Mouse (Mus musculus) stomach, postnatal 0 days (tissue): ENCODE measurements at regions not wholly inside any gene's neighbourhood (a gene's known extent, or its start where the extent isn't known, plus 50 kb on each side); places are given as distances from the start of the nearest gene placed in this dataset.

Source experiments
- ATAC-seq: fragments of 200-750 bp; cut with Nextera tagmentation; 2 replicates; pipeline ENCODE4 v1.8.0; 2017; ENCODE audit not compliant: low FRiP score, low TSS enrichment
- DNase-seq: peaks from one replicate; pipeline ENCODE4 v3.0.0-alpha.2; 2016; ENCODE audit warnings: low spot score
- H3K27ac ChIP-seq: fragments of 300-500 bp; sonication (generic); replicated peaks from 2 replicates; pipeline ENCODE4 v1.5.1; 2014; ENCODE audit warnings: mild to moderate bottlenecking, control low read depth
- H3K27me3 ChIP-seq: fragments of 300-500 bp; sonication (generic); 2 replicates; pipeline ENCODE4 v1.6.1; 2014; ENCODE audit warnings: low read length; ENCODE audit not compliant: control insufficient read depth, insufficient read depth
- H3K36me3 ChIP-seq: fragments of 300-500 bp; sonication (generic); 2 replicates; pipeline ENCODE4 v1.6.1; 2014; ENCODE audit warnings: low read length, mixed read lengths; ENCODE audit not compliant: control insufficient read depth, insufficient read depth
- H3K4me1 ChIP-seq: fragments of 300-500 bp; sonication (generic); replicated peaks from 2 replicates; pipeline ENCODE4 v1.6.1; 2014; ENCODE audit warnings: antibody characterized with exemption; ENCODE audit not compliant: control insufficient read depth, insufficient read depth
- H3K4me2 ChIP-seq: fragments of 300-500 bp; sonication (generic); replicated peaks from 2 replicates; pipeline ENCODE4 v1.6.1; 2014; ENCODE audit warnings: low read depth, mild to moderate bottlenecking, control low read depth, moderate library complexity
- H3K4me3 ChIP-seq: fragments of 300-500 bp; sonication (generic); 2 replicates; pipeline ENCODE4 v1.5.1; 2014; ENCODE audit warnings: low read depth, low read length, control low read depth
- H3K9ac ChIP-seq: fragments of 300-500 bp; sonication (generic); 2 replicates; pipeline ENCODE4 v1.6.1; 2014; ENCODE audit warnings: mild to moderate bottlenecking, low read length, control low read depth, mixed read lengths
- H3K9me3 ChIP-seq: fragments of 300-500 bp; sonication (generic); 2 replicates; pipeline ENCODE4 v1.6.1; 2016; ENCODE audit warnings: low read length; ENCODE audit not compliant: control insufficient read depth
- CTCF ChIP-seq: IDR thresholded peaks from 2 replicates; pipeline ENCODE4 v1.5.1; 2016; ENCODE audit warnings: antibody characterized with exemption, low read depth, mild to moderate bottlenecking, moderate library complexity
- EP300 ChIP-seq: optimal IDR thresholded peaks from 2 replicates; pipeline ENCODE3; 2016; ENCODE audit warnings: antibody characterized with exemption
- WGBS: fragments of 180-500 bp; shearing (Covaris S2); extraction: QIAGEN DNeasy Blood & Tissue Kit; methylation state at CpG from one replicate; pipeline ENCODE4 v1.1.7; 2014; 5-methylcytosine and 5-hydroxymethylcytosine counted together

- Histone ChIP-seq H3K4me1 (no peaks in the 10 kb centered on the region), H3K27ac (no peak overlapping the region), H3K9ac (no peak overlapping the region), H3K36me3 (no peaks in the 10 kb centered on the region), H3K9me3 (no peaks in the 10 kb centered on the region), H3K4me3 (no peak overlapping the region), H3K27me3 (no peaks in the 10 kb centered on the region), H3K4me2 (no peak overlapping the region)
- DNase-seq (no peak), ATAC-seq (no peak)
- TF ChIP-seq EP300 (no peak), CTCF (no peak)
- 63% methylated on average over 14 of the region's 14 CpGs for WGBS
Observed at GRCm38 (mm10) chr17:51986212-51986611, 153.1 kb upstream of the Satb1 start.

GRCm38 (mm10) chr17:51979126-51979525 lies 146.0 kb upstream of the Satb1 start:
- Histone ChIP-seq H3K9ac (no peak overlapping the region), H3K27me3 (no peaks in the 10 kb centered on the region), H3K36me3 (no peaks in the 10 kb centered on the region), H3K9me3 (no peaks in the 10 kb centered on the region), H3K27ac (no peak overlapping the region), H3K4me2 (no peak overlapping the region), H3K4me1 (no peaks in the 10 kb centered on the region), H3K4me3 (no peak overlapping the region)
- ATAC-seq, result no peak
- no peak for TF ChIP-seq CTCF
- no peak for TF ChIP-seq EP300
- 76% methylated on average over 2 of the region's 2 CpGs for WGBS
- DNase-seq, result no peak

- Histone ChIP-seq H3K27ac (no peak overlapping the region), H3K9ac (no peak overlapping the region), H3K27me3 (no peaks in the 10 kb centered on the region), H3K36me3 (no peaks in the 10 kb centered on the region), H3K4me3 (no peak overlapping the region), H3K4me1 (no peaks in the 10 kb centered on the region), H3K4me2 (no peak overlapping the region), H3K9me3 (no peaks in the 10 kb centered on the region)
- ATAC-seq, result no peak
- DNase-seq, result no peak
- peak; percentile 66 for TF ChIP-seq CTCF
- TF ChIP-seq EP300, result no peak
- 42% methylated on average over 3 of the region's 3 CpGs for WGBS
Observed at GRCm38 (mm10) chr17:51971444-51971843, 138.4 kb upstream of the Satb1 start.

GRCm38 (mm10) chr17:51966573-51967284 lies 133.6 kb upstream of the Satb1 start:
- no peak for TF ChIP-seq EP300
- no peak for TF ChIP-seq CTCF
- Histone ChIP-seq H3K9me3 (no peaks in the 10 kb centered on the region), H3K27ac (no peak overlapping the region), H3K4me3 (no peak overlapping the region), H3K27me3 (no peaks in the 10 kb centered on the region), H3K4me1 (no peaks in the 10 kb centered on the region), H3K9ac (no peak overlapping the region), H3K36me3 (no peaks in the 10 kb centered on the region), H3K4me2 (no peak overlapping the region)
- WGBS, result 85% methylated on average over 11 of the region's 11 CpGs
- no peak for DNase-seq
- no peak for ATAC-seq

- DNase-seq (no peak), ATAC-seq (no peak)
- H3K4me3 ChIP-seq, result no peak overlapping the region
- no peak overlapping the region for H3K4me2 ChIP-seq
- no peaks in the 10 kb centered on the region for H3K4me1 ChIP-seq
- no peak overlapping the region for H3K27ac ChIP-seq
- WGBS, result 71% methylated on average over 12 of the region's 12 CpGs
- H3K27me3 ChIP-seq, result no peaks in the 10 kb centered on the region
- TF ChIP-seq EP300 (no peak), CTCF (no peak)
- no peaks in the 10 kb centered on the region for H3K9me3 ChIP-seq
- no peaks in the 10 kb centered on the region for H3K36me3 ChIP-seq
- H3K9ac ChIP-seq, result no peak overlapping the region
Observed at GRCm38 (mm10) chr17:51962529-51963110, 129.5 kb upstream of the Satb1 start.

- no peaks in the 10 kb centered on the region for H3K27me3 ChIP-seq
- 81% methylated on average over 4 of the region's 4 CpGs for WGBS
- no peaks in the 10 kb centered on the region for H3K4me1 ChIP-seq
- TF ChIP-seq EP300, result no peak
- no peak for TF ChIP-seq CTCF
- H3K9me3 ChIP-seq, result no peaks in the 10 kb centered on the region
- H3K4me2 ChIP-seq, result no peak overlapping the region
- ATAC-seq (no peak), DNase-seq (no peak)
- H3K4me3 ChIP-seq, result no peak overlapping the region
- H3K27ac ChIP-seq, result no peak overlapping the region
- H3K36me3 ChIP-seq, result no peaks in the 10 kb centered on the region
- H3K9ac ChIP-seq, result no peak overlapping the region
Observed at GRCm38 (mm10) chr17:51961337-51961736, 128.2 kb upstream of the Satb1 start.
